Mouse (Mus musculus) NIH3T3 (cell line): Measurements from ENCODE around the gene Fam19a1.

Experiments used
- DNase-seq: peaks from one replicate; pipeline ENCODE4 v3.0.0-alpha.2; 2012; ENCODE audit warnings: low read depth

Fam19a1 gene

GRCm38 (mm10) chr6:96258651-96259050, 145.7 kb downstream of the Fam19a1 start:
- peak; percentile 66 for DNase-seq

- no peak for DNase-seq
Measured at GRCm38 (mm10) chr6:96266456-96266855, 153.5 kb downstream of the Fam19a1 start.

DNA sequence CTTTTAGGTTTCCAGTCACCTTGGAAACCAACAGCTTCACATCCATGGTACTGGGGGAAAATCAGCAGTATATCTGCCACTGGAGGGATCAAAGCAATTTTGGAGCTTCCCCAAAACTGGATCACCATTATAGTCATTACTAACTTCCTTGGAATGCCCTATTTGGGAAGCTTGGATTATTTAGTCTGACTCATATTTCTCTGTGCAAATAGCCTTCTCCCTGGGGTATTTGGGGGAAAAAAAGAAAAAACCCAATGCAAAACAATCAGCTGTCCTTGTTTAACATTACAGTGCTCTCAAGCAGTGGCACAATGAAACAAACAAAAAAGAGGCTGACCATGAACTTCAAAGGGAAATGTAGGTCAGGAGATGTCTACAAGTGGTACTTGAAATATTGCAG, 155.8 kb downstream of the Fam19a1 start:
- peak; percentile 88 for DNase-seq

DNA sequence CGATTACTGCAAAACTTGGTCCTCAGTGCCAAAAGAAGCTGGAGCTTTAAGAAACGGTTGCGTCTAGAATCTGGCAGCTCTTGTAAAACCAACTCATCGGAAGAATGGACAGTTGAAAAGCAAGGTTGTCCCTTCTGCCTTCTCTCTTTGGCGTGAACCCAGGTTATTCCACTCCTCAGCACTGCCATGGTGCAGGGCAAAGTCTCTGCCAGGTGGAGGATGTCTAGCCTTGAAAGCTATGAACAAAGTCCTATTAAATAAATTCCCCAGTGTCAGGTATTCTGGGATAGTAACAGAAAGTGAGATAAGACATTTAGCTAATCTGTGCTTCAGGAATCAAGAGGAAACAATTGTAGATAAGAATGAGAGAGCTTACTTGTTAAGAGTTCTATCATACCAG, 157.5 kb downstream of the Fam19a1 start:
- DNase-seq: no peak

DNA sequence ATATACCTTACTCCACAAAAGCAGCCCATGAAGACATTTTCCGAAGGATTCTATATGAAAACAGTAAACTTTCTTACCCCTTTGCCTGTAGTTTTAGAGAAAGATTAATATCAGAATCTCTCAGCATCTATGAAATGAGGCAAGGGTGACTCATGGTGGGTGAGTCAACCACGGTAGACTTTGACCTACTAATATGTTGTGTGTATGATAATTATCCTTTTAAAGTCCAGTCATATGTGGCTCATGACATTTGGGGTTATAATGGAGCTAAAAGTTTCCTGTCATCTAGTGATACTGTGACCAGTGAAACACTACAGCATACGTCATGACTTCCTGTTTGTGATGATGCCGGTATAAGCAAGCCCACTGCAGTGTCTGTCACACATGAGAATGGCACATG, 170.8 kb downstream of the Fam19a1 start:
- peak; percentile 72 for DNase-seq

GRCm38 (mm10) chr6:96284590-96284989, 171.6 kb downstream of the Fam19a1 start:
- no peak for DNase-seq

- DNase-seq: no peak
Measured at GRCm38 (mm10) chr6:96286276-96286675, 173.3 kb downstream of the Fam19a1 start.

- no peak for DNase-seq
Measured at GRCm38 (mm10) chr6:96287377-96287776, 174.4 kb downstream of the Fam19a1 start.

DNA sequence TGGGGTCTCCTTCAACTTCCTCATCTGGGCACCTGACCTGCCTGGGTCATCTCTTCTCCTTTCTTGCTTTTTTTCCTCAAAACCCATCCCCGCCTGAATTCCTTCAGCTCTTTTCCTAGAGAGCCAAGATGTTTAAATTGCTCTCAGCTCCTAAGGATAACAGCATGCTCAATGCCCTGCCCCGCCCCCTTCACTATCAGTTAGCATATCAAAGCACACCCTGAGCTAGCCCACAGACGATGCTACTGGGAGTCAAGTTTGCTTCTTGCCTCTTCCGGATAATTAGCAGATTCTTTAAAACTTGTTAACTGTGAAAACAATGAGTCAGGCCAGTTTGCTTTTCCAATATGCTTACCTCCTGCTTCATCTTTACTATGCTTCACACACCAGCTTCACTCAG, 176.7 kb downstream of the Fam19a1 start:
- no peak for DNase-seq

DNA sequence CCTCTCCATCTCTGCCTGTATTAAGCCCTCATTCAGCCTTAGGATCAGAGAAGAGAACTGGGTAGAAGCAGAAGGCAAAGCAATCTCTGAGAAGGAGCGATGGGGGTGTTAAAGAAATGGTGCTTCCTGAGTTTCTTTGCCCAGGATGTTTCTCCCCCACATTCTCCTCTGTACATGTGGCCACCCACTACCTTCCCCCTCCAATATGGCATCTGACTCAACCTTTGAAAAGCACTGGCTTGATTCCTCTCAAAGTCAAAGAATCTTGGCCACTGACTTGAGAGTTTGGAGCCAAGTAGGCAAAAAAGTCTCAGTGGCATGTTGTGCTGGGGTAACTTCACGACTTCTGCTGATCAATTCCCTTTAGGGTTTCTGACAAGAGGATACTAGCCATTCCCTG, 234.5 kb downstream of the Fam19a1 start:
- no peak for DNase-seq

DNA sequence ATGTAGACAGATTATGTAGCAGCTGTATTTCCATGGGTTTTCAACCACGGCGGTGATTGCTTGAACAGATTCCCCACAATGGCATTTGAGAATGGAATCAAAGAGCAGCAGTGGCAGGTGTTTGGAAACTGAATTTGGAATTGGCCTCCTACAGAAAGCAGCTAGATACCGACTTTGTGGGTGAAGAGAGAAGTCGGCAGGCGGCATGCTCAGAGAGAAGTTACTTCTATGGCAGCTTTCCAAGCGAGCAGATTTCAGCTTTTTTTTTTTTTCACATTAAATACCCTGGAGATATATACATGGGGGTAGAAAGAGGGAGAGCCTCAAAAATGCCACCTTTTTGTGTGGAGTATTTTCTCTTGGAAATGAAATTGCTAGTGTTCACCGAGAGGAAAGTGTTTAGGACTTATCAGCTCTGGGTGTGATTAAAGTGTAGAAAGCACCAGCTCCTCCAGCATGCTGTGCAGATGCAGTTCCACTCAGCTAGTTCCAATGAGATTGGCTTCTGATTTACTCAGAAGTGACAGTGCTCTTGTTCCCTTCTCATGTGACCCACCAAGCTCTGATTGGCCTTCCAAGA, 236.6 kb downstream of the Fam19a1 start:
- DNase-seq: no peak

- no peak for DNase-seq
Measured at GRCm38 (mm10) chr6:96369544-96369943, 256.6 kb downstream of the Fam19a1 start.

DNA sequence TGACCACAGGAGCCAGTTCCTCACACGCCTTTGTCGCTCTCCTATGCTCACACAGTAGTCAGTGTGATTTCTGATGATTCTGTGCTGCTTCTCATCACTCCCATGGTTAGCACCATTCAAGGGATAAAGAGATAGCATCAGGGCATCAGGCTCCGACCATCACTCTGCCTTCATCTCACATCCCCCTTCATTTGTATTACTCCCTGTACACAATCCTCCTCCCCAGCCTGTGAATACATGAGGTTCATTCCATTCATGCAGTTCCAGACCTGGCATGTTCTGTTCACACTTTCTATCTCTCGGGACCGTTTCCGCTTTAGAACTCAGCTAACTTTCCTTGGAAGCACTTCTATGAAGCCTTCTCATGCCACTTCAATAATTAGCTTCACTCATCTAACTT, 259.9 kb downstream of the Fam19a1 start:
- DNase-seq: no peak

- no peak for DNase-seq
Measured at GRCm38 (mm10) chr6:96373274-96373673, 260.3 kb downstream of the Fam19a1 start.

DNA sequence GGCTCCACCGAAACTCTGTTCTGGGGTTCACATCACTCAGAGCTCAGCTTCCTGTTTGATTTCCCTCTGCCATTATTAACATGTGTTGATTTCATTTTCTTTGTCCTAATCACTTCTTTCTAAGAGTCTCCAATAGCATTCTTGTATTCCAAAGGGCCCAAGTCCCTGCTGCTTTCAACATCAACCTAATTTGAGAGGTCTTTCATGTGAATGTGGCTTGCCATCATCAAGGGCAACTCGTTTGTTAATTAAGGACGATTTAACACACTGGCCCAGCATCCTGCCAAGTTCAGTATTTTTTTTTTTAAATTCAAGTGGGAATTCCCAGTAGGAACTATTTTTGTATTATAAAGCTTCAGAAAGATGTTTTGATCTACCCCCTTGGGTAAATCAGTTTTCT, 263.8 kb downstream of the Fam19a1 start:
- DNase-seq: no peak

- DNase-seq: no peak
Measured at GRCm38 (mm10) chr6:96379229-96379628, 266.3 kb downstream of the Fam19a1 start.

- no peak for DNase-seq
Measured at GRCm38 (mm10) chr6:96384441-96384840, 271.5 kb downstream of the Fam19a1 start.

DNA sequence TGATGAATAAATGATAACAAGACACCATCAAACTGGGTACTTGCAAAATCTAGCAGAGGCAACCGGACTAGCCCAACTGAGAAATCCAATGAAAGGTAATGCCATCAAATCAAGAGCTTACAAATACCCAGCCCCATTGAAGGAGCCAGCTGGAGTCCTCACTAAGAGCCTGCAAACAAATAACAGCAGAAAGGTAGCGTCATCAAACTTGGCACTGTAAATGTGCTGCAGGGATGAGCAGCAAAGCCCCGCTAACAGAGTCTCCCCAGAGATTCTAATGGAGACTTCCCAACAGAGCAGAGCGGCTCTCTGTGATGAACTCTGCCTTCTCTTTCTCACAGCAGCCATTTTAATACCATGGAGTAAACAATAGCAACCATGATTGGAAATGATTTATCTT, 305.9 kb downstream of the Fam19a1 start:
- no peak for DNase-seq

- DNase-seq: no peak
Measured at GRCm38 (mm10) chr6:96419704-96420382, 306.9 kb downstream of the Fam19a1 start.

GRCm38 (mm10) chr6:96420515-96420914, 307.6 kb downstream of the Fam19a1 start:
- peak; percentile 62 for DNase-seq

DNA sequence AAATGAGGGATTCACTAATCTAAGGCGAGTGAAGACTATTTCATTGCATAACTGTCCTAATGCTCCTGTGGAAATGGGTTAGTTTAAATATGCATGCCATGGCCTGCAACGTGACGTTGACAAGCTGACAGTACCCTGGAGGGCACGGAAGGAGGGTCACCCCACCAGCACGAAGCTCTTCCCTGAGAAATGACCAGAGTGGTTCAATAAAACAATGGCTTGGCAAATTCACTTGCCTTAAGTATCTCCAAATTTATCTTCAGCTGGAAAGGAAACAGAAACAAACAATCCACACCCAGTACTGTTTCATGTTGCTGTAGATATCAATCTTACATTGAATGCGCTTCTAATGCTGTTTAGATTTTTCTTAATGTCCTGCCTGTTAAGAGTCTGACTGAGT, 316.4 kb downstream of the Fam19a1 start:
- DNase-seq: no peak

GRCm38 (mm10) chr6:96432397-96432796, 319.4 kb downstream of the Fam19a1 start:
- DNase-seq: peak; percentile 43

GRCm38 (mm10) chr6:96433896-96434295, 320.9 kb downstream of the Fam19a1 start:
- DNase-seq: no peak

DNA sequence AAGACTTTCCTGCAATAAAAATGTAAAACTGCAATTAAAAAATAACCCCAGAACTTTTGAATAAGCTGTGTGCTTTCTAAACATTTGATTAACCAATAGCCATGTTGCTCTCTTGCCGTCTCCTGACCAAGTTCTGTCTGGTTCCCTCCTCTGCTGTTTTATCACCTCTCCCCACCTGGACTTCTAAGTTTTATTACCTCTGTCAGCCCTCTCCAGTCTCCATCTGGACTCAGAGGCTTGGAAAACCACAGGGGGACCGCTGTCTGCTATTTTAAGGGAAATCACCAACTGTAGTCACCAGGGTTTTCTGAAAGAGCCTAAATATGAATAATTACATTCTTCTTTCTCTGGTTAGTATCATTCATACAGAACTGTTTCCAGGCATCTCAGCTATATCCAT, 322.6 kb downstream of the Fam19a1 start:
- no peak for DNase-seq
